Mouse (Mus musculus): ENCODE results near the gene Cplx3. TPM values are rescaled to one million over a fixed set of nuclear protein-coding genes. Genes with fewer than 3 reads are reported as not detected.

Cplx3 gene
- polyA plus RNA-seq (2015; fragmentation: Nextera tagmentation; extraction: Ambion mirVana), result not detected in 2 replicates

GRCm38 (mm10) chr9:57606139-57606851 lies at the start of gene Cplx3:
Gene Cplx3, minus strand, starts transcription at chr9:57606281.
- H3K4me2 ChIP-seq, result 0 out of 2 replicates have a peak within 1 kb of the TSS, but pooled peaks have one; percentile 10
- H3K36me3 ChIP-seq, result no peaks in the 10 kb centered on the region
- WGBS, result 6% methylated on average over 24 of the region's 24 CpGs
- no peaks in the 10 kb centered on the region for H3K9me3 ChIP-seq
- no peak within 1 kb of the TSS for H3K27ac ChIP-seq
- peaks cover 3% of the 10 kb centered on the region; the same call in 1 of the 2 replicates for H3K4me1 ChIP-seq
- ATAC-seq (ENCODE audit: insufficient read depth, low FRiP score, low read depth), result 0 out of 2 replicates have a peak, but pooled peaks have one; percentile 12
- peaks cover 15% of the 10 kb centered on the region for H3K27me3 ChIP-seq (replicated peaks)
- H3K9ac ChIP-seq, result no peak within 1 kb of the TSS
- no peak within 1 kb of the TSS for H3K4me3 ChIP-seq (replicated peaks)

- Histone ChIP-seq H3K27me3 (replicated peaks) (no peaks in the 10 kb centered on the region), H3K9ac (no peak overlapping the region), H3K27ac (no peak overlapping the region), H3K9me3 (no peaks in the 10 kb centered on the region), H3K4me2 (peak overlapping the region; percentile 47), H3K36me3 (no peaks in the 10 kb centered on the region), H3K4me1 (peaks cover 4% of the 10 kb centered on the region), H3K4me3 (replicated peaks) (peak overlapping the region; percentile 9; the same call in 1 of the 2 replicates)
- WGBS, result 2% methylated on average over 11 of the region's 11 CpGs
- peak; percentile 67 for ATAC-seq (ENCODE audit: insufficient read depth, low FRiP score, low read depth)
These were observed 49.7 kb upstream of the Cplx3 start for GRCm38 (mm10) chr9:57655749-57656148.

- Histone ChIP-seq H3K9ac (no peak overlapping the region), H3K4me2 (no peak overlapping the region), H3K4me3 (replicated peaks) (no peak overlapping the region), H3K4me1 (peaks cover 8% of the 10 kb centered on the region), H3K27ac (no peak overlapping the region), H3K27me3 (replicated peaks) (no peaks in the 10 kb centered on the region), H3K9me3 (no peaks in the 10 kb centered on the region), H3K36me3 (no peaks in the 10 kb centered on the region)
- WGBS, result 89% methylated on average over 1 of the region's 1 CpGs
- no peak for ATAC-seq (ENCODE audit: insufficient read depth, low FRiP score, low read depth)
These were observed 48.9 kb upstream of the Cplx3 start for GRCm38 (mm10) chr9:57654966-57655365.

- 61% methylated on average over 5 of the region's 5 CpGs for WGBS
- Histone ChIP-seq H3K27ac (no peak within 1 kb of the TSS), H3K36me3 (no peaks in the 10 kb centered on the region), H3K4me3 (replicated peaks) (no peak within 1 kb of the TSS), H3K9me3 (no peaks in the 10 kb centered on the region), H3K4me1 (peaks cover 8% of the 10 kb centered on the region), H3K9ac (no peak within 1 kb of the TSS), H3K4me2 (no peak within 1 kb of the TSS), H3K27me3 (replicated peaks) (no peaks in the 10 kb centered on the region)
- ATAC-seq (ENCODE audit: insufficient read depth, low FRiP score, low read depth), result no peak
These were observed 47.2 kb upstream of the Cplx3 start, which contains the start of gene Csk for GRCm38 (mm10) chr9:57653283-57653682. Gene Csk, minus strand, starts transcription at chr9:57653631.

GRCm38 (mm10) chr9:57652855-57653254 lies 46.8 kb upstream of the Cplx3 start:
- no peak overlapping the region for H3K9ac ChIP-seq
- H3K27me3 ChIP-seq (replicated peaks), result no peaks in the 10 kb centered on the region
- no peaks in the 10 kb centered on the region for H3K36me3 ChIP-seq
- no peak overlapping the region for H3K4me2 ChIP-seq
- no peak for ATAC-seq (ENCODE audit: insufficient read depth, low FRiP score, low read depth)
- peaks cover 8% of the 10 kb centered on the region for H3K4me1 ChIP-seq
- H3K27ac ChIP-seq, result no peak overlapping the region
- H3K9me3 ChIP-seq, result no peaks in the 10 kb centered on the region
- no peak overlapping the region for H3K4me3 ChIP-seq (replicated peaks)
- WGBS, result 58% methylated on average over 3 of the region's 3 CpGs

GRCm38 (mm10) chr9:57652351-57652750 lies 46.3 kb upstream of the Cplx3 start:
- no peaks in the 10 kb centered on the region for H3K27me3 ChIP-seq (replicated peaks)
- WGBS, result 78% methylated on average over 9 of the region's 9 CpGs
- no peaks in the 10 kb centered on the region for H3K9me3 ChIP-seq
- peaks cover 8% of the 10 kb centered on the region for H3K4me1 ChIP-seq
- ATAC-seq (ENCODE audit: insufficient read depth, low FRiP score, low read depth), result no peak
- H3K4me3 ChIP-seq (replicated peaks), result no peak overlapping the region
- H3K9ac ChIP-seq, result no peak overlapping the region
- no peak overlapping the region for H3K27ac ChIP-seq
- H3K4me2 ChIP-seq, result no peak overlapping the region
- H3K36me3 ChIP-seq, result no peaks in the 10 kb centered on the region

- Histone ChIP-seq H3K4me2 (peak overlapping the region; percentile 8; the same call in 1 of the 2 replicates), H3K27ac (peak overlapping the region; percentile 36; the same call in 1 of the 2 replicates), H3K4me3 (replicated peaks) (no peak overlapping the region), H3K9ac (no peak overlapping the region), H3K4me1 (peaks cover 17% of the 10 kb centered on the region), H3K36me3 (no peaks in the 10 kb centered on the region), H3K9me3 (no peaks in the 10 kb centered on the region), H3K27me3 (replicated peaks) (no peaks in the 10 kb centered on the region)
- ATAC-seq (ENCODE audit: insufficient read depth, low FRiP score, low read depth), result no peak
- 21% methylated on average over 6 of the region's 6 CpGs for WGBS
These were observed 44.8 kb upstream of the Cplx3 start for GRCm38 (mm10) chr9:57650786-57651311.

- Histone ChIP-seq H3K36me3 (no peaks in the 10 kb centered on the region), H3K27me3 (replicated peaks) (no peaks in the 10 kb centered on the region), H3K9ac (no peak overlapping the region), H3K4me1 (peaks cover 19% of the 10 kb centered on the region), H3K27ac (peak overlapping the region; percentile 36; the same call in 1 of the 2 replicates), H3K4me3 (replicated peaks) (no peak overlapping the region), H3K9me3 (no peaks in the 10 kb centered on the region), H3K4me2 (no peak overlapping the region)
- ATAC-seq (ENCODE audit: insufficient read depth, low FRiP score, low read depth), result no peak
- WGBS, result 88% methylated on average over 6 of the region's 6 CpGs
These were observed 44.2 kb upstream of the Cplx3 start for GRCm38 (mm10) chr9:57650130-57650785.

- H3K4me2 ChIP-seq, result no peak overlapping the region
- 0 out of 2 replicates have a peak overlapping the region, but pooled peaks have one; percentile 55 for H3K27ac ChIP-seq
- H3K27me3 ChIP-seq (replicated peaks), result no peaks in the 10 kb centered on the region
- H3K4me3 ChIP-seq (replicated peaks), result no peak overlapping the region
- H3K4me1 ChIP-seq, result peaks cover 40% of the 10 kb centered on the region
- H3K36me3 ChIP-seq, result no peaks in the 10 kb centered on the region
- H3K9ac ChIP-seq, result no peak overlapping the region
- 54% methylated on average over 4 of the region's 4 CpGs for WGBS
- H3K9me3 ChIP-seq, result no peaks in the 10 kb centered on the region
- no peak for ATAC-seq (ENCODE audit: insufficient read depth, low FRiP score, low read depth)
These were observed 41.4 kb upstream of the Cplx3 start for GRCm38 (mm10) chr9:57647286-57648108.

GRCm38 (mm10) chr9:57646551-57647103 lies 40.5 kb upstream of the Cplx3 start:
- H3K4me3 ChIP-seq (replicated peaks), result no peak overlapping the region
- no peak overlapping the region for H3K4me2 ChIP-seq
- no peak overlapping the region for H3K9ac ChIP-seq
- no peak for ATAC-seq (ENCODE audit: insufficient read depth, low FRiP score, low read depth)
- H3K9me3 ChIP-seq, result no peaks in the 10 kb centered on the region
- H3K27me3 ChIP-seq (replicated peaks), result no peaks in the 10 kb centered on the region
- WGBS, result 67% methylated on average over 12 of the region's 12 CpGs
- peaks cover 49% of the 10 kb centered on the region for H3K4me1 ChIP-seq
- H3K36me3 ChIP-seq, result 0 out of 2 replicates have a peak, but pooled peaks cover 6% of the 10 kb centered on the region
- H3K27ac ChIP-seq, result peak overlapping the region; percentile 55; the same call in 1 of the 2 replicates

All from stomach, embryonic 15.5 days (tissue).